Mouse (Mus musculus) inflammation-experienced regulatory T-cells, adult 6 months (primary cell): Measurements from ENCODE around the gene Rbm34. TPM values are rescaled to one million over a fixed set of nuclear protein-coding genes. Genes with fewer than 3 reads are reported as not detected.

Source experiments
- ATAC-seq: one replicate; pipeline ENCODE4 v1.8.0; 2017
- polyA plus RNA-seq, 3 experiments: library from polyadenylated mRNA; unstranded; fragments of 100-300 nt; shearing (Covaris generic); gene quantifications; one replicate each; pipeline ENCODE4 v1.2.1; 2017

Rbm34 gene
- polyA plus RNA-seq, 3 experiments from 2014 or later = 16.8 to 19.7 (median 17.4) TPM

DNA sequence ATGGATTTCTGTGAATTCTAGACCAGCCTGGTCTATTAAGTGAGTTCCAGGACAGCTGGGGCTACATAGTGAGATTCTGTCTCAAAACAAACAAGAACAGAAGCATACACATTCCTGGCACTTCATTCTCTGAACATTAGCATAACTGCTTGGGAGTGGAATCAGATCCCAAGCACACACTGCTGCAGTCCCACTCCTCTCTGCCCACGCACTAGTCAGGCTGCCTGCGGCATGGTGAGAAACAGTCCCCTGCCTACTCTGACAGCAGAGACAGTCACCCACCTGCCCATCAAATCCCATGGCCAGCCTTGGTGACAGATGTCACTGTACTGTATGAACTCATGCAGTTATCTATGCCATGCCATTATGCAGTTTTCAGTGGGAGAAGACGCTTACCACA, 9.4 kb downstream of the Rbm34 start:
- ATAC-seq = no peak

- no peak for ATAC-seq
These were observed 18.8 kb downstream of the Rbm34 start for GRCm38 (mm10) chr8:126951900-126952636.

- no peak for ATAC-seq
These were observed 21.3 kb downstream of the Rbm34 start for GRCm38 (mm10) chr8:126949527-126949926.

GRCm38 (mm10) chr8:126946444-126946843, 24.4 kb downstream of the Rbm34 start:
- no peak for ATAC-seq

GRCm38 (mm10) chr8:126945730-126946163, 25.1 kb downstream of the Rbm34 start, which contains the start of gene Tomm20:
TSS of gene Tomm20 (minus strand) at chr8:126945844.
- peak; percentile 80 for ATAC-seq

GRCm38 (mm10) chr8:126944781-126945691, 25.8 kb downstream of the Rbm34 start:
- ATAC-seq = peak; percentile 42

DNA sequence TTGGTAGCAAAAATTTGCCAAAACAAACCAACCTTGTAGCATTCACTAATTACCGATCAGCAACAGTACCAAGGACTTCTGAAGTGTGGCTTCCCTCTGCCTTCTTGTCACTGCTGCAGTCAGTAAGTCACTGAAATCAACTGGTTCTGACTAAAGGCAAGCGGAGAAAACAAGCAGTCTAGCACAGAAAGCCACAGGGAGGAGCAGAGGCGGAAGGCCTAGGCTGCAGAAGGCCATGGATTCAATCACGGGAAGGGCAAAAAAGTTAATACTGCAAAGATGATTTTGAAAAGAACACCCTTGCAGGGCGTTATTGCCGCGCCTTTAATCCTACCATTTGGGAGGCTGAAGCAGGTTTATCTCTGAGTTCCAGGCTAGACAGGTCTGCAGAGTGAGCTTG, 27.3 kb downstream of the Rbm34 start:
- no peak for ATAC-seq

GRCm38 (mm10) chr8:126937337-126937736, 33.5 kb downstream of the Rbm34 start:
- no peak for ATAC-seq

- ATAC-seq = peak; percentile 66
These were observed 34.9 kb downstream of the Rbm34 start for GRCm38 (mm10) chr8:126935932-126936331.

- no peak for ATAC-seq
These were observed 35.5 kb downstream of the Rbm34 start for GRCm38 (mm10) chr8:126935387-126935786.

DNA sequence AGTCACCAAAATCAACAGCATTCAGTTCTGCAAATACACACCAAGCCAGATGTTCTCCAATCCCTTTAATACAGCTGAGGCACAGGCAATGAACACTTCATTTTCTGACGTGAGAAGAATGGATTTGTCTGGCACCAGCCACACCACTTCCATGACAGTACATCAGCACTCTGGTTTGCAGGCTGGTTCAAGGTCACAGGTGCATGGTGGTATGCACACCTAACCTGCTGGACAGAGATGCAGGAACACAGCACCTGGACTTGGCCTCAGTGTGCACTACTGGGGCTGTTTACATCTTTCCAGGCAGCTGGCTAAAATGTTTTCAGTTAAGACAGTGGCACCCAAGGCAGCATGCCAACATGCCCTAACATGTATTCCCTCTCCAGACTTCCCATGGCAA, 38.2 kb downstream of the Rbm34 start:
- ATAC-seq = no peak

GRCm38 (mm10) chr8:126932249-126932648, 38.6 kb downstream of the Rbm34 start:
- ATAC-seq = no peak

- peak; percentile 57 for ATAC-seq
These were observed 39.2 kb downstream of the Rbm34 start for GRCm38 (mm10) chr8:126931720-126932119.

GRCm38 (mm10) chr8:126929607-126930161, 41.2 kb downstream of the Rbm34 start:
- peak; percentile 60 for ATAC-seq

DNA sequence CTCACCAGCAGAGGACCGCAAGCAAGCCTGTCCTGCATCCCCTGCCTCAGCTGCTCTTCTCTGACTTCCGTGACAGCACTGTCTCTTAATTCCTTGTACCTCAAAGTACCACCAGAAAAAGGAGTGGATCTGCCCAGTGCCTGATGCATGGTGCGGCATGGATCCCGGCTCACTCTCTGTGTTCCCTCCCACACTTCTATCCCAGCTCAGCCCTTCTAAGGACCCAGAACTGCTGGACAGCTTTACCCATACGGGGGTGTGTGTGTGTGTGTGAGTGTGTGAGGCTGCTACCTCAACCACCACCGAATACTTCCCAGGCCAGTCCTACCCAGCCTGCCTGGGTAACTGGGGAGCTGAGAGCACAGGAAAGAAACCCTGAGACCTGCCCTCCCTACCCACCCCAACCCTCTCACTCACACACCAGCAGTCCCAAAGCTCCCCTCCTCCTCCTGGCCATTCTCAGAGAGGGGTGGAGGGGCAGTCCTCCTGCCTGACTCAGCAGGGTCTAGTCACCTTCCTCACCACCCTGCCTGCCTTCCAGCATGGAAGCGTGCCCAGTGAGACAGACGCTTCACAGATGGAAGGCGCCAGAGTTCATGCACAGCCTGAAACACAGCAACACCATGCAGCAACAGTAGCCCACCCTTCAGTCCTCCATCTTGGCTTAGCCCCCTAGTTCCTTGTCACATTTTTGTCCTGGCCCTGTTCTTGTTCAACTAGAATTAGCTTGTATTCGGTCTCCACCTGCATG, 41.9 kb downstream of the Rbm34 start:
- no peak for ATAC-seq

DNA sequence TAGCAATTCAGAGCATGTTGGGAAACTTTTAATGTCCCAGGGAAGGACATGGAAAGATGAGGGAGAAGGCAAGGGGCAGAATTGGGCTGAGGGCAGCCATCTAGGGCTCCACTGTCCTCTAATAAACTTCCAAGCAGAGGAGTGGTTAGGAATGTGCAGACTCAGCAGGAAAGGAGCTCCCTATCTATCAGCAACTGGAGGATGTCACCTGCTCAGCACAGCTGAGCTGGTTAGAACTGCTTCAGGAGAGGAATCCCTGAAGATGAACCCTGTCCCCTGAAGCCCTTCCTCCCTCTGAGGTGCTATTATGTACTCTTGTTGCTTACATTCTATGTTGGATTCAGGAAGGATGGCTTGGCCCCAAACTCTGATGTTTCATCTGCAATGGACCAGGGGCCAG, 42.8 kb downstream of the Rbm34 start:
- ATAC-seq = no peak

DNA sequence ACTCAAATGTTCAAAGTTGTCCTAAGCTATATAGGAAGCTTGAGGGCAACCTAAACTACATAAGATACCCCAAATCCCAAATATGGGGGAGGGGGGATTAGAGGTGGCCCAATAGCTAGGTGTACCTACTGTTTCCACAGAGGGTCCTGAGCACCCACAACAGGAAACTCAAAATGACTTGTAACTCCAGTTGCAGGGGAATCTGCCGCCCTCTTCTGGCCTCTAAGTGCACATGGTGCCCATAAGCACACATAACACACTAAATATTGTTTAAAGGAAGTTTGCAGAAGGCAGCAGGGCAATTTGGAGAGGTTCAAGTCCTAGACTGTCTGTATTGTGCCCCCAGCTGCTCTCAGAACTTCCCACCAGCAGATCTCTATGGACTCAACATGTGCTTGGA, 43.8 kb downstream of the Rbm34 start:
- no peak for ATAC-seq

GRCm38 (mm10) chr8:126922981-126923380, 47.9 kb downstream of the Rbm34 start:
- no peak for ATAC-seq

DNA sequence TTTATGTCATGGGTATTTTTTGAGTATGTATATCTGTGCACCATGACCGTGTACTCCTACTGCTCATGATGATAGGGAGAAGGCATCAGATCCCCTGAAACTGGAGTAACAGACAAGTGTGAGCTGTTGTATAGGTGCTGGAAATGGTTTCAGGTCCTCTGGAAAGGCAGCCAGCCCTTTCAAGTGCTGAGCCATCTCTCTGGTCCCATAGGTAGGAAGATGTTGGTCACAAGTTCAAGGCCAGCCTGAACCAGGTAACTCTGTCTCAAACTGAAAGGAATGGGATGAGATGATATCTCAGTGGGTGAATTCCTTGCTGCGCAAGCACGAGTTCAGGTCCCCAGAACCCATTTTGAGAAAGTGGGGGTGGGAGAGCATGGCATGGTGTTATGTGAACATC, 49.4 kb downstream of the Rbm34 start:
- no peak for ATAC-seq

GRCm38 (mm10) chr8:126920845-126921244, 50.0 kb downstream of the Rbm34 start:
- ATAC-seq = peak; percentile 98

- ATAC-seq = no peak
These were observed 50.5 kb downstream of the Rbm34 start for GRCm38 (mm10) chr8:126920386-126920785.

GRCm38 (mm10) chr8:126919703-126920102, 51.2 kb downstream of the Rbm34 start:
- ATAC-seq = no peak

DNA sequence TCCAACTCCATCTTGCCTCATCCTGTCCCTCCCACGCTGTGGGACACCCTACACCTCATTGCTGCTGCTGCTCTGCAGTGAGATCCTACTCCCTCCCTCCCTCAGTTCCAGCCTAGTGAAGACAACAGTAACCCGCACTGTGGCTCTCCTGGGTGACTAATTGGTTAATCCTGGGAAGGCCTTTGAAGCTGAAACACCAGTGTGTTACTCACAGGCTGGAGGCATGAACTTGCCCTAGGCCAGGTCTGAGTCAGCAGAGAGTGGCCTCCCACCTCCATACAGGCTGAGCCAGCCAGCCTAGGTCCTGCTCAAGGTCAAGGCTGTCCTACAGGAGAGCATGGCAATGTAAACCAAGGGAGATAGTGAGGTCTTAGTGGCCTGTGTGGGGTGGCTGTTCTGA, 51.6 kb downstream of the Rbm34 start:
- no peak for ATAC-seq
